Mouse (Mus musculus): ENCODE results near the gene Tmem167b.

Tmem167b gene

DNA sequence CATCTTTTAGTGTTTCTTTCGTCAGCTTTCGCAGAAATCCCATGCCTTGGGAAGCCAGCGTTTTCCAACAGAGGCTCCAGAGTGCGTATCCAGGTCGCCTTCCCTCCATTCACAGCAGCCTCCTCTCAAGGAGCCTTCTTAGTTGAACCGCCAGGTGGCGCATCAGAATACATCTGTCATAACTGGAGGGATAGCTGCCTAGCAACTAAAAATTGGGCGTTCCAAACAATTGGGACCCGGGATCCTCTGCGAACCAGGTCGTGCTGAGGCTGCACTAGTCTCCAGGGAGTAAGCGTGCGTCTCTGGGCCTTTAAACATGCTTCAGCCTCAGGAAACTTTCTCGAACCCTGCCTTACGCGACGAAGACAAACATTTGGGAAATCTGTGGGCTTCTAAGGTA lies 25.0 kb downstream of the Tmem167b start:
- DNase-seq (ENCODE audit: low spot score in 2 of 2), result peak; percentile 75 to 88

- DNase-seq (ENCODE audit: low spot score in 2 of 2), result no peak
Measured at GRCm38 (mm10) chr3:108536517-108537260, 25.6 kb downstream of the Tmem167b start, which contains the start of gene 5330417C22Rik. Gene 5330417C22Rik, minus strand, starts transcription at chr3:108536536.

GRCm38 (mm10) chr3:108535896-108536516 lies 26.3 kb downstream of the Tmem167b start:
- DNase-seq (ENCODE audit: low spot score in 2 of 2), result no peak

DNA sequence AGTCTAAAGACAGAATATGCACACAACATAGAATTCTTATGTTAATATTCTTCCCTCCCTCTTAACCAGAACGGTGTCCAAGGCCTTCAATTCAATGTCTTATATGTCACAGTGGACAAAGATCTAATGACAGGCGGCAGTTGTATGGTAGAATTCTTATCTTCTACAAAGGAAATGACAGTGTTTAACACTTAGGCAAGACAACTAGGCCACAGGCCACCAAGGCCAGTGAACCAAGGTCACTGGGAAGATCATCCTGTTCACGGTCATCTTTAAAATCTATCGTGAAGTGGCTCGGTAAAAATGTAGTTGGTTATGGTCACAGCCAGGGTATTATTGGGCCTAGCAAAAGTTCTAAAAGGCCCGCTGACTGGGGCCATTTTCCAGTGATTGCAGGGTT lies 28.3 kb downstream of the Tmem167b start, which contains the start of gene 1700013F07Rik:
Gene 1700013F07Rik, plus strand, starts transcription at position 200 of the 400 bp plus-strand sequence.
- DNase-seq (ENCODE audit: low spot score in 2 of 2), result no peak

DNA sequence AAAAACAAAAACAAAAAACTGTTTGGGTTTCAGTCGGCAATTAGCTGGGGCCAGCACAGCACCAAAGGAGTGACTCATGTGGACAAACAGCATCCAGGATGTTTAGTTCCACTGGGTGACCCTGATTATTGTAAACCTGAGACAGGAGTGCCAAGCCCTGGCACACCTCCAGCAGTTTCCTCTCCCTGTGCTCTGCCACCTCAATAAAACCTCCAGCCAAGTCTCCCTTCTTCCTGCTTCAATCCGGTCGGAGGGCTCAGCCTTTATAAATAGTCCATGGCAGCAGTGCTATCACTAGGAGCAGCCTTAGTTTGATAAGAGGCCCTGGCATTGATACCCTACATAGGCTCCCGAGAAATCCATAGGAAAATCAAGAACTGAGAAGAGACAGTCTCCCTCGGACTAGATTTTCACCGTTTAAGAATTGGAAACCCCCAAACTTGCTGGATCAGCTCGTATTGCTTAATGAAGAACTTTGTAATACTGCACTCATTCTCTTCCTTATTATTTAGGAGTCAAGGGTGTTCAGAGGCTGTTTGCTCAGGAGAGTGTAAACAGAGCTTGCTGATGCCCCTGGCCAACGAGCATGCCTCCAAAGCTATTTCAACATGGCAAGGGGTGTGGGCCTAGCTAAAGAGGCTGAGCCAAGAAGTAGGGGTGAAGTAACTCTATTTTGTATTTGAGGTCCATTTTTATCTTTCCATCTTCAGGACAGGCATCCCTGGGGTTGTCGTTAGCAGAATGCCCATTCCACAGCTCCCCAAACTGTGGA lies 29.0 kb downstream of the Tmem167b start:
- no peak for DNase-seq (ENCODE audit: low spot score in 2 of 2)

GRCm38 (mm10) chr3:108528489-108528888 lies 33.8 kb downstream of the Tmem167b start:
- no peak for DNase-seq (ENCODE audit: low spot score in 2 of 2)

GRCm38 (mm10) chr3:108523415-108523814 lies 38.9 kb downstream of the Tmem167b start:
- DNase-seq (ENCODE audit: low spot score in 2 of 2), result no peak

- no peak for DNase-seq (ENCODE audit: low spot score in 2 of 2)
Measured at GRCm38 (mm10) chr3:108518276-108518675, 44.0 kb downstream of the Tmem167b start.

DNA sequence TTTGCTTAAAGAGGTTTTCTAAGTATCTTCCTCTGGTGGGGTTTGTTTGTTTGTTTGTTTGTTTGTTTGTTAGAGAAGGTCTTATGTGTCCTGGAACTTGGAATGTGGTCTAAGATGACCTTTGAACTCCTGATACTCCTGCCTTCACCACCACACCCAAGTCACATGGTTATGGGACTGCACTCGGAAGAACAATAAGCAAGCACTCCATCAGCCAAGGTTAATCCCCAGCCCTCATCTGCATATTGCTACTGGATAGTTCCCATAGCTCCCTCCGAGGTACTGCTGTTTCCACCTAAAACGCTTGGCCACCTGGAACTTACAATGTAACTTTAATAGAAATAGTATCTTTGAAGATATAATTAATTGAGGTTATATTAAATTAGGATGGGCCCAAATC lies 48.8 kb downstream of the Tmem167b start:
- DNase-seq (ENCODE audit: low spot score in 2 of 2), result no peak

DNA sequence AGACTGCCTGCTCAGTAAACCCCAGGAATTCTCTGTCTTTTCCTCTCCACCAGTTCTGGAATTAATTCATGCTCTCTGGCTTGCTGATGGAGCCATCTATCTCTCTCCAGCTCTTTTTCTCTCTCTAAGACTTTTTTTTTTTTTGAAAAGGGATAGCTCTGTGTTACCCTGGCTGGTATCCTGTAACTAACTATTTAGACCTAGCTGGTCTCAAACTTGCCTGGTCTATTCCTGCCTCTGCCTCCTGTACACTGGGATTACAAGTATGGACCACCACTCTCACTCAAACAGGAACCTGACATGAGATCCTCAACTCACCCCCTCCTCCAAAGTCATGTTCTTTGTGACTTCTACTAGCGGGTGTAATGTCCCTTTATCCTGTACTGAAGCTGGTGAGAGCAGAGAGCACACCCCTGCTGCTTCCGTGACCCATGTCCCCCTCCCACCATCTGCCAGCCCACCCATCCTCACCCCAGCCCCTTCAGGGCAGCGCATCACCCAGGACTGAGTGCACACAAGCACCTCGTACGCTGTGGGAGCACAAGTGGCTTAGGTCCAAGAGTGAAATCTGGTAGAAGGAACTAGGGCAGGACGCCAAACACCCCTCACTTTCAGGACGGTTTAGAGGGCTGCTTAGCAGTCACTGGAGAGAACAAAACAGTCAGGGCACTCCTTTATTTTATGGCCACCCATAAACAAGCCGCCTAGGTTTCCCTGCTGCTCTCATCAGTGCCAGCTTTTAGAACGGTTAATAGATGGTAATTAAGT lies 51.4 kb downstream of the Tmem167b start:
- no peak for DNase-seq (ENCODE audit: low spot score in 2 of 2)

DNA sequence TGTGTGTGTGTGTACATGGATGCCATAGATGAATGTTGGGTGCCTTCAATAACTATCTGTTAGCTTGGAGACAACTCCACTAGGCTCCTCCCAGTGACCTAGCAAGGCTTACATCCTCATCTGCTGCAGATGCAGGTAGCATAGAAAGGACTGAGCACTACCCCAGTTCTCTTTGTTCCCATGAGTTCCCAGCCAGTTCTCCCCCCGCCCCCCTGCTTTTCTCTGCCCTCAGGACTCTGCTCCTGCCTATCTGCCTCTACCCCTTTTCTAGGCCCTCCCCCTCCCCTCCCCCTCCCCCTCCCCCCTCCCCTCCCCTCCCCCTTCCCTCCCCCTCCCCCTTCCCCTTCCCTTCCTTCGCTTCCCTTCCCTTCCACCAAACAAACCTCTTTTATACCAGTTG lies 52.1 kb downstream of the Tmem167b start:
- no peak for DNase-seq (ENCODE audit: low spot score in 2 of 2)

DNA sequence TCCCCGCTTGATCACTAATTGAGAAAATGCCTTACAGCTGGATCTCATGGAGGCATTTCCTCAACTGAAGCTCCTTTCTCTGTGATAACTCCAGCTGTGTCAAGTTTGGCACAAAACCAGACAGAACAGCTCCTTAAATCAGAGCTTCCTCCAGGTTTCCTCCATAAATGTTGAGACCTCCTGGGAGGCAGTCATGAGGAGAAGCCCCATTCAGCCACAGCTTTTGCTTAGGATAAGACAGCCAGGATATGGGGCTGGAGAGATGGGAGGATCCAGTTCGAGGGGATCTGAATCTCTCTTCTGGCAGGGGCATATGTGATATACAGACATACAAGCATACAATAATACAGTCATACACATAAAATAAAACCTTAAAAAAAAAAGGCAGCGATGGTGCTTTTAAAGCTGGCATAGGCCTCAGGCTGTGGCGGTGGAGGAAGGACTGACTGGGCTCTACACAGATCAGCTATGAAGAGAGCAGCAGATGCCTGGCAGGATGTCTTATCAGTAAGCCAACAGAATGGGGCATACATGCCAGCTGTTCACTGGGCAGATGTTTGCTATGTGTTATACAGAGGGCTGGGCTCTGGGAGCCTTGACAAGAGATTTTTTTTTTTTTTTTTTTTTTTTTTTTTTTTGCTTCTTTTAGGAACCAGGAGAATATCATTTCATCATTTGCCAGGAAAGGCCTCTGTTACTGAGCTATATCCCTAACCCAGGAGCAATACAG lies 53.4 kb downstream of the Tmem167b start:
- peak; percentile 68 to 70 for DNase-seq (ENCODE audit: low spot score in 2 of 2)

Measured in spleen, postnatal 4 days (tissue).